Mouse (Mus musculus) adipocyte (in vitro differentiated cells): ENCODE data around the gene 1110008P14Rik.

Experiments used
- DNase-seq: peaks from one replicate; pipeline ENCODE4 v3.0.0-alpha.2; 2016; ENCODE audit warnings: low spot score

1110008P14Rik gene

DNA sequence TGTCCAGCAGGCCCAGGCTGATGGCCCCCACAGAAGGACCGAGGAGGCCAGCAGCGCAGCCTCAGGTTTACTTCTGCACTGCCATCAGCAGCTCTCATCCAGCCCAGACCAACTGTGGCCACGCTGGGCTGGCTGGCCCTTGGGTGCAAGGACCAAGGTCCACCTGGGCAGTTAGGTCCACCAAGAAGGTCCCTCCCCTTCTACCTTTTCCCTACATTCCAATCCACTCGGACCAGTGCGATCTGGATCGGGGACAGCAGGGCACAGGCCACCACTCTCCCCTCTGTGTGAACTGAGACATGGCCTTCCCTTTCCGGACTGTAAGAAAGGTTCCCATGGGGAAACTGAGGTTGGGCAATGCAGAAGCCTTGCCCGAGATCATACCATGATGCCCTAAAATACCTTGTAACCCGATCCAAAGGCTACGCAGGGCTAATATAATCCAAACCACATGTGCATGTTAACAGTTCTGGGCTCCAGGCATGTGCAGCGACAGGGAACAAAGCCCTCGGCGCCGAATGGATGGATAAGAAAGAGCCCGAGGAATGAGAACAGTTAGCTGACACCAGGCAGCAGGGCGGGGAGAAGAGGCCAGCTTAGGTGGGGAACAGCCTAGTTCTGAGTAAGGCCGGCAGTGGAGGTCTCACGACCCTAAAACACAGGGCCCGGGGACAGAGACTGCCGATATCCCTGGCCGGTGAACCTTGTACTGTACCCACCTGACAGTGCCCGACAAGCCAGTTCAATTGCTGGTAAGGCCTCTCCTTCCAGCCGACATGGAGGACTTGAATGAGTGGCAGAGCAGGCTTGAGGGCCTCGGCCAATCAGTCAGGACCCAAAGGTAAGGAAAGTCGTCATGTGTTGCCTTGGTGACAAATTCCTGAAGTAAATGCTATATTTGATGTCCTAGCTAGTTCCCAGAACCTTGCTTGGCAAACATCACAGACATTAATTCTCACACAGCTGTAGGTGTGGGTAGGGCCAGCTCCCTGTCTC, 27.0 kb upstream of the 1110008P14Rik start:
- no peak for DNase-seq

DNA sequence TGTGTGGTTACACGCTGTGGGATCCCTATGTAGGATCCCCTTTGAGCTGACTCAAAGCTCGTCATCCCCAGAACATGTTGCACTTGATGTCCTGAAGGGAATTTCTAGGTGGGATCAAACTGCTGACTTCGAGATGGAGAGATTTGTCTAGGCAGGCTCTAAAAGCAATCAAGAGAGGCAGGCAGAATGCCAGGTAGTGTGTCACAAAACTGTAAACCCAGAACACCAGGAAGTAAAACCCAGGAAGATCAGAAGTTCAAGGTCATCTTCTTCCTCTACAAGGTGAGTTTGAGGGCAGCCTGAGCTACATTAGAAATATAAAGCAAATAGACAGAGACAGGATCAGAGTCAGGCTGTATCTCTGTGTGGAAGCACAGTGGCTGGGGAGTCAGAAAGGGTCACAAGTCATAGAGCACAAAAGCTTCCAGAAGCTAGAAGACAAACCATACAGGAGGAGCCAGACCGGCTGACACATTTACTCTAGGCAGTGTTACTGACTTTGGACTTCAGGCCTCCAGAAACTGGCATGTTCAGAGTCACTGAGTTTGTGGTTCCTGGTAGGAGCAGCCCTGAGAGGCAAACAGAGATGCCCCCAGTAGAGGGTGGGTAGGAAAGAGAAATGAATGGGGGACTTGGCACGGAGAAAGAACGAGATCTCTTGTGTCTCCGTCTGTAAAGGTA, 25.5 kb upstream of the 1110008P14Rik start:
- no peak for DNase-seq

DNA sequence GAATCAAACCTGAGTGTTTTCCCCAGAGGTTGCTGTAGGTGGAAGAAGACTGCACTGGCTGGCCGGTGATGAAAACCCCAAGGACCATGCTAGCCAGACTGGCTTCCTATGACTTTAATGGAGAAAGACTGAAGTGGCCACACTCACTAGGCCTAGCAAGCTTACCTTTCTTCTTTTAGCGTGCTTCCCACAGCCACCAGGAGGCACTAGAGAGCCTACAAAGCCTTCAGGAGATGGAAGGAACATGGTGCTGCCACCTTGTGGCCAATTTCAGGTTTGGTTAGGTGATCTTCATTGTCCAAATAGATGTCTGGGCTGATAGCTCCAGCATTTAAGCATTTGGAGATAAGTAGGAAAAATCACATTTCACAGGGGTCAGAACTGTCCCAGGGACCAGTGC, 22.9 kb upstream of the 1110008P14Rik start:
- DNase-seq, result peak; percentile 100

DNA sequence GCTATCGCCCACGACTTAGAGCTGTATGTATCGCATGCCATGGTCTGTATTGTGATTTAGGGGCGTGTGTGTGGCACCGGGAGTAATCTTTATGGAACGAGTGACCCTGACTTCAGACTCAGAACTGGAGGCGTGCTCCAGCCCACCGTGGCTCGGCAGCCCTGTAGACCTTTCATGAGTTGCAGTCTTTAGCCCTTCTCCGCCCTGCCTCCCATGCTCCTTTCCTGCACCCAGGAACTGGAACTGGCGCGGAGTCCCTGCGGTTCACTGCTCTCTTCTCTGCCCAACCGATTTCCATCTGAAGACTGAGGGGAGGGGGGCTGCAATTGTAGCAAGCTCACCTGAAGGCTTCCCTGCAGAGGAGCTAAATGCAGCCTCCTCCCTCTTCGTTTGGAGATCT, 15.0 kb upstream of the 1110008P14Rik start:
- DNase-seq, result no peak

DNA sequence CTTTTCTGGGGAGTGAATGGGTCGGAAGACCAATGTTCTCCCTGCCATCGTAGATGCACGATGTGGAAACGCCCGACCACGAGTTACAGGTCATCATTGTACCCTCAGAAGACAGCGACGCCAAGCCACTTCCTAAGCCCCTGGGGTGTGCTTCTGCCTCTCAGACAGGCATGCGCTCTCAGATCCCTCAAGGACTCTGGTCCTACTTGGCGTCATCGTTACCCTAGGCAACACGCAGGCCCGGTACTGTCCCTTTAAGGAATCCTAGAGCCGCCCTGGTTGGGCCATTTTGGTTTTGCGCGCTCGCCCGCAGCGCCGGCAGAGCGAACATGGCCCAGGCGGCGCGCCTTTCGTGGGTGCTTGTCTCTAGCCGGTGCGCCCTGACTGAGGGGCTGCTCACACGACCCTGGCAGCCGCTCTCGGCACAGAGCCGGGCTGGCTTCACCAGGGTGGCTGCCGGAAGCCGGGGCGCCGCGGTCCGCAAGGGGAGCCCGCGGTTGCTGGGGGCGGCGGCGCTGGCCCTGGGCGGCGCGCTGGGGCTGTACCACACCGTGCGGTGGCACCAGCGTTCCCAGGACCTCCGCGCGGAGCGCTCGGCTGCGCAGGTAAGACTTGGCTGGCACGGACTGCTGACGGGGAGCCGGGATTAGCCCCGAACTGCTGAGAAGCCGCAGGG, 14.3 kb upstream of the 1110008P14Rik start:
- peak; percentile 99 for DNase-seq

DNA sequence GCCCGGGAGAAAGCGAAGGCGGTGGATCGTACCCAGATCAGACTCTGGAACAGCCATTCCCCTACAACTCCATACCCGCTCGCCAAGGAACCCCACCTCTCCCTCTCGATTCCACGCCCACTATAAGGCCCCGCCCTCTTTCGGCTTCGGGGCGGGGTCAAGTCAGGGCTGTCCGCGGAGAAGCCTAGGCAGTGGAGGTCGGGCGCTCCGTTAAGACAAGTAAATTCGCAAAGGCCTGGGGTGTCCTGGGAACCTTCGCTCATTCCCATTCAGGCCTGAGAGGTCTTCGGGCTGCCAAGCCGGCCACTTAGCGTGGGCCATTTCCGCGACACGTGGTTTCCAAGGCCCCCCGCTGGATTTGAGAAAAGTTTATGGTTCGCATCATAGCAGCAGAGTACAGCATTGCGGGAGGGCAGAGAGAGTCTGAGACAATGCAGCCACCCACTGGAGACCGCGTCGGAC, 13.8 kb upstream of the 1110008P14Rik start, which contains the start of gene Ptges2:
TSS of gene Ptges2 (plus strand) at position 413 of the 462 bp plus-strand sequence.
- DNase-seq, result peak; percentile 96

DNA sequence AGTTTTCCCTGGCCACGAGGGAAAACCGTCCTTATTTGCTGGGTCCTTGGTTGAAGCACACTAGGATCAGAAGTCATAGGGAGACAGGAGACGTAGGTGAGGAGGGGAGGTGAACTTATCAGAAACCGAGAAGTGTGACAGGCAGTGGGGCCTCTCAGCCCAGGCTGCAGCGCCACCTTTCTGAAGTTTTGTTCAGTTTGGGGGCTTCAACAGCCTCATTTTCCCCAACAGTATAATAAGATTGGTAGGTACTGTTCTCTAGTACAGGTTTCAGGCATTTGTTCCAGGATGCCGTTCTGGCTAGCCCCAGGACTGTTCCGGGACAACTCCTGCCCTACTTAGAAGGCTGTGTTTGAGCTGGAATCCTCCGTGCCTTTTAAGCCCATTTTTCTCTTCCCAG, 13.2 kb upstream of the 1110008P14Rik start:
- DNase-seq, result no peak

DNA sequence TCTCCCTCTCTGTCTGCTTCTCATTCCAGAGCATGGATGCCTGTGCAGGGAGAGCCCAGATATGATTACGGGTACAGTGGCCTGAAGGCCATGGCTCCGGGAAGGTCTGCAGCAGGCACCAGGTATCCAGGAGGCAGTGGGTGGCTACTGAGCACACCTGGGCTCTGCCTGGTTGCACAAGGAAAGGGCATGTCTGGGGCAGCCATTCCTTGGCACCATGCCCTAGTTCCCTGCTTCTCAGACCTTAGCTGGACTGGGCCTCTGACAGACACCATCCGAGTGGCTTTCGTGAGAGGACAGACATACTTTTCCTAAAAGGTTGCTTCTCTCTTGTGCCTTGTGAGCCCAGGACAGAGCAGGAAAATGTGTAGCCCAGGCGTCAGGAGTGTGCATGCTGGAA, 10.3 kb upstream of the 1110008P14Rik start:
- no peak for DNase-seq

DNA sequence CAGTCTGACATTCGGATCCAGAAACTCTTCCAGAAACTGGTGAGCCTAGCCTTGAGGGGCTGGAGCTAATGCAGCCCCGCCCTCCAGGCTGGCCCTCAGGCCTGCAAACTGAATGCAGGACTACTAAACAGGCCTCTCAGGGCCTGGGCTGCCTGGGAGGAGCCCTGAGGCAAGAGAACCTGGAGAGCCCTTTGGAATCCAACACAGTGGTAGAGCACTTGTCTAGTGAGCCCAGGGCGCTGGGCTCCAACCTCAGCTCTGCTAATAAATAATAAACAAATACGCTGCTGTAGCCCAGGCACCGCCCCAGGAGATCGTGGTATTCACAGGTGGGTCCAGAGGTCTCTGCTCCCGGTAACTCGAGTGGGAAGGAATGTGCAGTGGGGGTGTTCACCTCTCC, 9.1 kb upstream of the 1110008P14Rik start:
- no peak for DNase-seq

DNA sequence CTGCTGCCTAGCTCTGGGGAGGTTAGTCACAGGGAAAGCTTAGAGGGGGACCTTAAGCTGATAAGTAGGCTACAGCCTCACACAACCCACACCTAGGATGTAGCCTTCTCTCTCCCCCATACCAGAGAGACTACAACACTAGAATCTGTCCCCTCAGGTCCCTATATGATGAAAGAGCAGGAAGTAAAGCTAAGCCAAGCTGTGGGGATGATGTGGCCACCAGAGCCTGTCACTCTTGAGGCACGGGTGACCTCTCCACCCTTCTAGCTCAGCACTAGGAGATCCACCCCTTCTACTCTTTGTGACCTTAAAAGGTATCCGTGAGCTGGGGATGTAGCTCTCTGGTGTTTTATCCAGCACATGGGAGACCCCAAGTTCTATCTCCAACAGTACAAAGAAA, 7.4 kb upstream of the 1110008P14Rik start:
- DNase-seq, result no peak

DNA sequence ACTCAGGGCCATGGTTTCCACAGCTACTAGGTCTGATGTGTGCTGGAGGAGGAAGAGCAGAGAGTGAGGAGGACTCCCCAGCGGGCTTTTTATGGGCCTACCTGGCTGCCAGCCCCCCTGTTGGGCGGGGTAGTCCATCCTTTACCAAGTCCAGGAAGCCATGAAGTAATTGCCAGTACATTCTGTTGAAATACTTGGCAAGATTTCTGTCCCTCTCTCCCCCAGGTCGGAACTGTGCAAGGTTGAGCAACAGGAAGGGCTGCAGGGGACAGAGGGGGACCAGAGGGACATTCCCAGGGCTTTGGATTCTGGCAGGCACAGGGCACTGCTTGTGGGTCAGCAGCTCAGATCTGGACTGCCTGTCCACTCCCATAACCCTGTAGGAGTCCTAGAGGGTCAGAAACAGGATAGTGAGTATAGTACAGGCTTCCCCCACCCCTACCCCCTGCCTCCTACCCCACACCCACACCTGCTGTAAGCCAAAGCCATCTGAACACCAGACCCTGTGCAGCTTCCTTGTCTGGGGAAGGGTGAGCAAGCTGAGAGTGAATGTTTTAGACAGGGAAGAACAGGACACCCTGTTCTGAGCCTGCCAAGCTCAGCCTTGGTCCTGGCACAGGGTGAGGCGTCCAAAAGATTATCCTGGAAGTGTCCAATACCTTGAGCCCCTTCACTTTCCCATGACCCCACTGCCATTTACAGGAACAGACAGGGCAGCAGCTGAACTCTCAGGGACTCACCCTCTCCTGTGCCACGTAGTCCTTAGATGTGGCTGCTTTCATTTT, 6.2 kb upstream of the 1110008P14Rik start, which contains the start of gene Lcn2:
TSS of gene Lcn2 (minus strand) at position 547 of the 785 bp plus-strand sequence.
- DNase-seq, result peak; percentile 50

DNA sequence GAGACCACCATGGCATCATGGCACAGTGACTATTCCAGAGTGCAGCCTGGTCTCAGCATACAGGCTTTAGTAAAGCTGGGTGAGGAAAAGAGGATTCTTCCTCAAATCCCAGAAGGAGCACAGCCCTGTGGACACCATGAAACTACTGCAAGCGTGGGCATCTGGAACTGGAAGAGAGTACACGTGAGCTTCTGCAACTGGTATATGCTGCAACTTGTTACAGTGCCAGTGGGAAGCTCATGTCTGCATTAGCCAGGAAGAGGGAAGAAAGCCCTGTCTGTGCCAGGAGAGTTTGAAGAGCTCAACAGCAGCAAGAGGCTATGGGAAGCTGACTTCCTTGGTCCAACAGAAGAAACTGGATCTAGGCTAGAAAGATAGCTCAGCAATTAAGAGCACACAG, 951 bp upstream of the 1110008P14Rik start:
- no peak for DNase-seq

DNA sequence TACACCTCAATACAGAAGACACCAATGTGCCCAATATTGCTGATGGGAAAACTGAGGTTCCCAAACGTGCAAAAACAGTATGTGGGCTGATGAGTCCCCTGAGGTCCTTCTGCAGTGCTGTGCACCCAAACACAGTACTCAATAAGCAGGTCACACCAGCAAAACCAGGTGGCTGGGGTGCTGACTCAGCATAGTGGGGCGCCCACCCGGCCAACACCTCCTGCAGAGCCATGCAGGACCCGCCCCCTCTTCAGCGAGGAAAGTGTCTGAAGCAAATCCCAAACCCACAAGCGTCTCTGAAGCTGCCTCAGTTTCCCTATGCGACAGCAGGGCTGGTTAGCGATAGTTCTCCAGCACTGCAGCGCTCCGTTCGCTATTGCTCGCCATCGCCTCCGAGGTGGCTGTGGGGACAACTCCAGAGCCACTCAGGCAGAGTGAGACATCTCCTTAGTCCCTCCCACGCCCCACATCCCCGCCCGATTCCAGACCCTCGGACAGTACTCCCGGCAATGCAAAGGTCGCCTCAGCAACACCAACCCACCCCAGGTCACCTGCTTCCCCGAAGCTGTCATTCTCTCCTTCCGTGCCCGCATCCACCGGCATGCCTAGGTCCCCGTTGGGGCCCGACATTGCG, 480 bp downstream of the 1110008P14Rik start:
- DNase-seq, result no peak

DNA sequence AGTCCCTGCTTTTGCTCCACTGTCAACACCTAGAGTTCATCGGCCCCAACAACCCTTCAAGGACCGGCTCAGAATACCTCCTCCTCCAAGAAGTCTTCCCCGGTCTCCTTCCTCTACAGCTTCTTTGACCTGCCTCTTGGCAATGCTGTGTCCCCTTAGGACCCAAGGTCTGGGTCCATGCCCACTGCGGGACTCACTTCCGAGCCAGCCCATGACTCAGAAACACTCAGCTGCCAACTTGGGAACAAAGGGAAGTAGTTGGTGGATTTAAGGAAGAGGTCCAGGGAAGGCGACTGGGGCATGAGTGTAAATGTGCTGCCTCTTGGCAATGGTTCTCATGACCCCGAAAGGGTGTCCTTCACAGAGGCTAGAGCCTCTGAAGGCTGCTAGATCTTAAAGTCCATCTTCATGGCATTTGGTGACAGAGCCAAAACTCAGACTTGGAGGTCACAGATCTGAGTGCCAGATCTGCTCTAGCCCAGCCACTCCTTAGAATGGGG, 1.7 kb downstream of the 1110008P14Rik start:
- DNase-seq, result peak; percentile 71

DNA sequence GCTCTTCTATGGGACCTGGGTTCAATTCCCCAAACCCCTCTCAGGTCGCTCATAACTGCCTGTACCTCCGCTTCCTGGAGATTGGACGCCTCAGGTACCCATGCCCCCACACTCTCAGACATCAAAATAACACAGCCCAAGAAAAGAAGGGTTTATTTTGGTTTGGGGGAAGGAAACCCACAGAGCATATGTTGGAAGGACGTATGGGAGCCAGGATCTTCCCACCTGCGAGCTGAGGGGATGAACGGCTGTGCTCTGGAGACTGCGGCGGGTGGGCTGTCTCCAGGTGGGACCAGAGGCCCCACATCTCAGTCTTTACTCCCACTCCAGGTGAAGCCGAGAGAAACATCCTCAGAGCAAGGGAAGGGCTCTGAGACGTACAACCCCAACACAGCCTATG, 4.8 kb downstream of the 1110008P14Rik start:
- DNase-seq, result no peak

DNA sequence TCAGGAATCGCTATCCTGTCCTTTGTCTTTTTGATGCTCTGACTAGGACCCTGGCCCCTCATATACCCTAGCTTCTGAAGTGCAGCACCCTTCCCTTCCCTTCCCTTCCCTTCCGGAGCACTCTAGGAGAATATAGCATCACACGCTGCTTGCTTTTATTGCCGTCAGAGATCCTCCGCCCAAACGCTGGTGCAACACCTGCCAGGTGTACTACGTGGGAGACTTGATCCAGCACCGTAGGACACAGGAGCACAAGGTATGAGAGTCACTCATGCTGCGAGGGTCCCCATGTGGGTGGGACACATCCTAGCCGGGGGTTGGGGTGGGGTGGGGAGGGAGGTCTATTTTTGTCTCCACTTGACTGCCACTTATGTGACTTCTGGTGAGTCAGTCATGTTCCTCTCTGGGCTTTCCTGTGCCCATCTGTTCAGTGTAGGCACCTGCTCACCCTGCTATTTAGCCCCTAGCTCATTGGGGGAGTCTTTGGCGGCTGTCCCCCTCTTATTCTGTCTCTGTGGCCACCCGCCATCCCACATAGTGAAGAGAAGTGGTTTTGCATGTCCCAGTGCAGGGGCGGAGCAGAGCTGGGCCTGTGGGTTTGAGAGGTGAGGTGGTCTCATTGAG, 6.3 kb downstream of the 1110008P14Rik start:
- DNase-seq, result no peak

DNA sequence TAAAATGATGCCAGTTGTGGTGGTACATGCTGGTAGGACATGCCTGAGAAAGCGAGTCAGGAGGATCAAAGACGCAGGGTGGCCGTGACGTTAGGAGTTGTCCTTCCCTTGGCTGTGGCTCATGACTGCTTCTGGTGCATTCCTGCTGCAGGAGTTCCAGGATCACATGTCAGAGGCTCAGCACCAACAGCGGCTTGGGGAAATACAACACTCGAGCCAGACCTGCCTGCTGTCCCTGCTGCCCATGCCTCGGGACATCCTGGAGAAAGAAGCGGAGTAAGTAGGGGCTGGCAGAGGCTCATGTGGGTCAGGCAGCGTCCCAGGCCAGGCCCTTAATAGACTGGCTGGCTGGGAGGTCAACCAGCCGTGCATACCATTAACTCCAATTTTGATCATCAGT, 7.5 kb downstream of the 1110008P14Rik start:
- DNase-seq, result no peak

DNA sequence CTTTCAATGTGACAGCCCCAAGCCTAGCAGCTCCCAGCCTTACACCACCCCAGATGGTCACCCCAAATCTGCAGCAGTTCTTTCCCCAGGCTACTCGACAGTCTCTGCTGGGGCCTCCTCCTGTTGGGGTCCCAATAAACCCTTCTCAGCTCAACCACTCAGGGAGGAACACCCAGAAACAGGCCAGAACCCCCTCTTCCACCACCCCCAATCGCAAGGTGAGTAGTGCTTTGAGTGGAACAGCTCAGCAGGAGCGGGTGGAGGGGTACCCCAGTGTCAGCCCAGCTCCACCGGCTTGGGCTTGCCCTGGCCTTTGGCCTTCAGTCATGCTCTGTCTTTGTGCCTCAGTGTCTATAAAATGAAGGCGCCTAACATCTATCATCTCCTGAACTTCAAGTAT, 14.4 kb downstream of the 1110008P14Rik start:
- DNase-seq, result no peak

DNA sequence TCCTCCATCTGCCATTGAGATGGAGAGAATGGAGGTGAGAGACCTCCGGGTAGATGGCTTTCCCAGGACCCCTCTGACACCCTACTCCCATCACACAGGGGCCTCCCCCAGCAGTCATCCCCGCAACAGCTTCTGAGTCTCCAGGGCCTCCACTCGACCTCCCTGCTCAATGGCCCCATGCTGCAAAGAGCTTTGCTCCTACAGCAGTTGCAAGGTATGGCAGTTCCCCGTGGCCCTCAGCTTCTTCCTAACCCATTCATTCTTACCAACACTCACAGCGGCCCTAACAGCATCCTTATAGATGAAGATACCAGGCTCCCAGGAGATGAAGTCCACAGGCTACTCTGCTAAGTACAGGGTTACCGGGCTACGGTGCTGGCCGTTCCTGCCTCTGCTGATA, 17.6 kb downstream of the 1110008P14Rik start:
- no peak for DNase-seq

DNA sequence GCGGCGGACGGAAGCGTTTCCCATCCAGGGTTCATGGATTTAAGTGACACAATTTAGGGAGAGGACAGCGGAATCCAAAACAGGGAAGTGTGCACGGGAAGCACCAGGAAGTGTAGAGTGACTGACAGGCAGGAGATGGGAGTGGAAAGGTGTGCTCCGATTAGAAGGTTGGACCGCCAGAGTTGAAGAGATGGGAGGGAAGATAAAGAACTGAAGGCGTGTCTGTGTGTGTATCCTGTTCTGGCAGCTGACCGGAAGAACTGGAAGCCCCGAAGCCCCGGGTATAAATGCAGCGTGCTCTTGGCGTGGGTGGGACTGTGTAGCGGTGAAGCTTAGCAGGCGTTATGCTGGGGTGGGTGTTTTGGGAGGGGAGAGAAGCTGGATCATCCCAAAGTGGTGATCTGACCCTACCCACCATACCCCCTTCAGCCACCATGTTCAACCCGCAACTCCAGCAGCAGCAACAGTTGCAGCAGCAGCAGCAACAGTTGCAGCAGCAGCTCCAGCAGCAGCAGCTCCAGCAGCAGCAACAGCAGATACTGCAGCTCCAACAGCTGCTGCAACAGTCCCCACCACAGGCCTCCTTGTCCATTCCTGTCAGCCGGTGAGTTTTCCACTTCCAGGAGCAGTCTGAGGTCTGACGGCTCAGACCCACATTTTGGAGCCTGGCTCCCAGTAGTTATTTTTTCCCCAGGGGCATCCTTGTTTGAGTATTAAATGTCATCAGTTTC, 18.2 kb downstream of the 1110008P14Rik start:
- no peak for DNase-seq
